In the genomic region with DNA sequence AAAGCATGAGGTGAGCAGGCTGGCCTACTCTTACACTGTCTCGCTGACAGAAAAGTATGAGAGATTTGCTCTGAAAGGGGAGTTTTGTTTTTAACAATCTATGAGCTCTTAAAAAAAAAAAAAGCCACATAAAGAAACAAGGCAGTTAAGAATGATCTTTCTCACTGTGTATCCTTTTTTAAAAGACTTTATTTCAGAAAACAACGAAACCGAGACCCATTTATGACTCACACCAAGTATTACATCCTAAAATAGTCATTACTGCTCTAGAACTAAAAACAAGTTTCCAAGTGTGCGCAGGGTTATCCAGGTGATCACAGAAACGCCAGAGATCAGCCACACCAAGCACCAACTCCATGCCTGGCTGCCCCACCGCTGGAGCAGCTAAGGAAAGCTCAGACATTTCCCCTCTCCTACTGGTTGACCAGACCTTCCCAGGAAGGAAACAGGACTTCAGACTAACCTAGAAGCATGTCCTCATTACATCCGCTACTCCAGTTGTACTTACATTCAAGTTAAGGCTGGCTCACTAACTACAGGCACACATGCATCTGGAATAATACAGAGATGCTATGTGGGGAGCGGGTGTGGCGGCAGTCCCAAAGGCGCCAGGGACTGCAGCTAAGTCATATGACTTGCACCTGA, we compare ENCODE assay signal across 15 mouse cellular contexts.
"Had no signal": no experiment of that assay in that cellular context is flagged by ENCODE, and none has a peak within 500 bp of the region (broad histone marks: within the 10 kb centered on the region; RNA-seq: fewer than 3 reads in every experiment).

No protein-coding gene starts in this region.

- H3K4me3 ChIP-seq: kidney, embryonic 15.5 days; left cerebral cortex, adult 2 months; limb, embryonic 10.5 days; liver, embryonic 15.5 days; megakaryocyte, embryonic 14.5 days; midbrain, embryonic 12.5 days; neural tube, embryonic 15.5 days had no signal

- ATAC-seq: lung, postnatal 0 days had no signal

- H3K27me3 ChIP-seq: kidney, embryonic 15.5 days; liver, embryonic 15.5 days; megakaryocyte, embryonic 14.5 days; midbrain, embryonic 12.5 days; neural tube, embryonic 15.5 days had no signal

- H3K4me1 ChIP-seq: kidney, embryonic 15.5 days; limb, embryonic 10.5 days; midbrain, embryonic 12.5 days; neural tube, embryonic 15.5 days had no signal

- H3K36me3 ChIP-seq: limb, embryonic 10.5 days; liver, embryonic 15.5 days; midbrain, embryonic 12.5 days; neural tube, embryonic 15.5 days had no signal

- DNase-seq: kidney, postnatal 14 days; lung, adult 2 months; lung, postnatal 36 days; right cerebral cortex, adult 18-20 months; right cerebral cortex, postnatal 25 days; thymus, adult 18-20 months; thymus, postnatal 14 days had no signal

- H3K9ac ChIP-seq: kidney, embryonic 15.5 days; liver, embryonic 15.5 days; midbrain, embryonic 12.5 days; neural tube, embryonic 15.5 days had no signal

- H3K27ac ChIP-seq: kidney, embryonic 15.5 days; limb, embryonic 10.5 days; liver, embryonic 15.5 days; midbrain, embryonic 12.5 days; neural tube, embryonic 15.5 days had no signal
